Mouse (Mus musculus) ES-Bruce4 (cell line): ENCODE measurements around the gene Fmnl1.

Experiments used
- CTCF ChIP-seq: IDR thresholded peaks from one replicate; pipeline ENCODE4 v1.8.1; 2011; ENCODE audit warnings: low read depth, low read length
- EP300 ChIP-seq: IDR thresholded peaks from 2 replicates; pipeline ENCODE4 v1.6.1; 2011; ENCODE audit warnings: low read depth, low read length; ENCODE audit not compliant: insufficient read depth
- POLR2A ChIP-seq: IDR thresholded peaks from one replicate; pipeline ENCODE4 v1.8.1; 2011; ENCODE audit warnings: low read length; ENCODE audit not compliant: insufficient read depth

DNA sequence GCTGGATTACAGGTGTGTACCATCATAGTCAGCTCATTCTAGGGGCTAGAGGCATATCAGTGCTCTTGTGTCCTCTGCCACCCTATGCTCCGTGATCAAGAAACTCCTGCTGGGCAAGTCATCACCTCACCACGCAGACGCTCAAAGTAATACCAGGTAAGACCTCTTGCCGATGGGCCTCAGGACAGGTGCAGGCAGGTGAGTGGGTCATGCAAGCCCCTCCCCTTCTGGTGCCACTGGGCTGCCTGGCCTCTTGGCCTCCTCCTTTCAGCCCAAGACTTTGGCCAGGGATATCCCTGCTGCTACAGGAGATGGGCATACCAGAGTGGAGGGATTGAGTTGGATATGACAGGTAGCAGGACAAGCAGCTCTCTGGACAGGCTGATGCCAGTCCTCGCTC is 48.4 kb downstream of the Fmnl1 start:
- TF ChIP-seq EP300 (no peak), POLR2A (no peak), CTCF (no peak)
